In genomic region chr15:94464881-94465280, GRCm38 (mm10) we compare ENCODE assay signal across 36 mouse cellular contexts. TPM values are rescaled to one million over a fixed set of nuclear protein-coding genes. Genes with fewer than 3 reads are reported as not detected.
DNase-seq lines count a peak whose midpoint lies in the region; ATAC-seq and TF ChIP-seq lines count a peak whose summit lies in the region.
"Had no signal": no experiment of that assay in that cellular context is flagged by ENCODE, and none has a peak within 500 bp of the region (broad histone marks: within the 10 kb centered on the region; RNA-seq: fewer than 3 reads in every experiment).

No protein-coding gene starts in this region.

- no peak for ATAC-seq in hindbrain, postnatal 0 days
- ATAC-seq in hindbrain, embryonic 16.5 days: no peak
- ATAC-seq in midbrain, embryonic 14.5 days (ENCODE audit: low FRiP score, low TSS enrichment): no peak
- ATAC-seq: CD4-positive, CD25-positive, alpha-beta regulatory T cell, adult 4 months; intestine, embryonic 15.5 days; liver, embryonic 12.5 days; liver, postnatal 0 days; lung, postnatal 0 days had no signal

- peak; percentile 13 for DNase-seq in hindbrain, postnatal 0 days (ENCODE audit: low spot score)
- no peak for DNase-seq in testis, postnatal 10 days (ENCODE audit: low spot score)
- DNase-seq in midbrain, embryonic 14.5 days: peak; percentile 57
- peak; percentile 21 for DNase-seq in retina, postnatal 7 days (ENCODE audit: low read depth, low spot score)
- DNase-seq in urinary bladder, postnatal 4 days (ENCODE audit: low spot score in 2 of 2): no peak
- no peak for DNase-seq in heart, postnatal 36 days
- DNase-seq: adrenal gland, postnatal 25 days; cerebellum, adult 9-10 months; cerebellum, postnatal 36 days; embryo, embryonic 11 days; gastrocnemius, adult 2 months; gastrocnemius, postnatal 36 days; heart, adult 2 months; kidney, adult 2 months; kidney, postnatal 36 days; layer of hippocampus, postnatal 36 days; left cerebral cortex, postnatal 4 days; liver, postnatal 0 days; right cerebral cortex, adult 18-20 months; right cerebral cortex, postnatal 4 days; thymus, postnatal 4 days had no signal

- WGBS in hindbrain, postnatal 0 days: 57% methylated on average over 14 of the region's 14 CpGs
- WGBS in hindbrain, embryonic 16.5 days: 73% methylated on average over 14 of the region's 14 CpGs
- WGBS in midbrain, embryonic 14.5 days: 42% methylated on average over 14 of the region's 14 CpGs

- H3K27ac ChIP-seq in hindbrain, postnatal 0 days: peak overlapping the region; percentile 7; the same call in 1 of the 2 replicates
- H3K27ac ChIP-seq in hindbrain, embryonic 16.5 days (ENCODE audit: low read depth, low read length): no peak overlapping the region
- H3K27ac ChIP-seq in testis, adult 2 months (ENCODE audit: control insufficient read depth, insufficient read depth, low read depth, low read length): no peak overlapping the region
- H3K27ac ChIP-seq in midbrain, embryonic 14.5 days (replicated peaks; ENCODE audit: low read depth, low read length): 0 out of 2 replicates have a peak overlapping the region, but pooled peaks have one; percentile 37
- H3K27ac ChIP-seq: embryonic facial prominence, embryonic 12.5 days; forebrain, embryonic 12.5 days; gastrocnemius, adult 2 months; heart, adult 2 months; hindbrain, embryonic 15.5 days; intestine, embryonic 15.5 days; liver, embryonic 12.5 days; macrophage; neural tube, embryonic 12.5 days; stomach, postnatal 0 days had no signal

- H3K9ac ChIP-seq in hindbrain, postnatal 0 days (replicated peaks; ENCODE audit: low read length): no peak overlapping the region
- H3K9ac ChIP-seq in hindbrain, embryonic 16.5 days (ENCODE audit: low read depth, low read length): no peak overlapping the region
- no peak overlapping the region for H3K9ac ChIP-seq in midbrain, embryonic 14.5 days (replicated peaks; ENCODE audit: low read length)
- H3K9ac ChIP-seq: embryonic facial prominence, embryonic 12.5 days; forebrain, embryonic 12.5 days; heart, embryonic 12.5 days; hindbrain, embryonic 15.5 days; intestine, embryonic 15.5 days; liver, embryonic 12.5 days; liver, postnatal 0 days; neural tube, embryonic 12.5 days had no signal

- no peak for TF ChIP-seq CTCF in hindbrain, postnatal 0 days (IDR thresholded peaks at IDR 0.05; ENCODE audit: low read depth)
- TF ChIP-seq CTCF in testis, adult 2 months (IDR thresholded peaks at IDR 0.05; ENCODE audit: control insufficient read depth, insufficient read depth, insufficient replicate concordance, low read depth, low read length): no peak

- H3K4me3 ChIP-seq in hindbrain, postnatal 0 days (ENCODE audit: low read length): no peak overlapping the region
- H3K4me3 ChIP-seq in hindbrain, embryonic 16.5 days (ENCODE audit: low read length): no peak overlapping the region
- peak overlapping the region; percentile 68 for H3K4me3 ChIP-seq in testis, adult 2 months (ENCODE audit: control insufficient read depth, low read depth, low read length)
- H3K4me3 ChIP-seq in midbrain, embryonic 14.5 days (replicated peaks; ENCODE audit: low read depth, low read length): no peak overlapping the region
- H3K4me3 ChIP-seq: embryonic facial prominence, embryonic 12.5 days; forebrain, embryonic 12.5 days; gastrocnemius, adult 2 months; heart, adult 2 months; heart, embryonic 12.5 days; hindbrain, embryonic 15.5 days; intestine, embryonic 15.5 days; liver, embryonic 12.5 days; neural tube, embryonic 12.5 days had no signal

- no peak for TF ChIP-seq POLR2A in testis, adult 2 months (IDR thresholded peaks at IDR 0.05; ENCODE audit: control insufficient read depth, low read depth, low read length)

- no peaks in the 10 kb centered on the region for H3K27me3 ChIP-seq in hindbrain, postnatal 0 days (ENCODE audit: insufficient read depth, low read length)
- H3K27me3 ChIP-seq in hindbrain, embryonic 16.5 days (replicated peaks; ENCODE audit: control insufficient read depth, insufficient read depth, low read length): no peaks in the 10 kb centered on the region
- H3K27me3 ChIP-seq in testis, adult 2 months (ENCODE audit: control insufficient read depth, insufficient read depth, low read length): no peaks in the 10 kb centered on the region
- H3K27me3 ChIP-seq in midbrain, embryonic 14.5 days (ENCODE audit: control insufficient read depth, insufficient read depth, low read length): no peaks in the 10 kb centered on the region
- H3K27me3 ChIP-seq: embryonic facial prominence, embryonic 12.5 days; forebrain, embryonic 12.5 days; heart, embryonic 12.5 days; hindbrain, embryonic 15.5 days; intestine, embryonic 15.5 days; liver, embryonic 12.5 days; neural tube, embryonic 12.5 days had no signal

- intact Hi-C loops in heart, postnatal 36 days (cut with DNase I): loop anchor here (5.0 kb wide), 1 partner anchor 198 kb away; no protein-coding TSS in a partner anchor

- H3K4me2 ChIP-seq in hindbrain, postnatal 0 days (ENCODE audit: low read depth, low read length): 0 out of 2 replicates have a peak overlapping the region, but pooled peaks have one; percentile 10
- no peak overlapping the region for H3K4me2 ChIP-seq in hindbrain, embryonic 16.5 days (ENCODE audit: low read length)
- H3K4me2 ChIP-seq in midbrain, embryonic 14.5 days (ENCODE audit: low read length): peak overlapping the region; percentile 23
- H3K4me2 ChIP-seq: embryonic facial prominence, embryonic 12.5 days; forebrain, embryonic 12.5 days; heart, embryonic 12.5 days; hindbrain, embryonic 15.5 days; intestine, embryonic 15.5 days; liver, embryonic 12.5 days; neural tube, embryonic 12.5 days had no signal

- H3K4me1 ChIP-seq in hindbrain, postnatal 0 days (ENCODE audit: insufficient read depth, low read length): no peaks in the 10 kb centered on the region
- no peaks in the 10 kb centered on the region for H3K4me1 ChIP-seq in hindbrain, embryonic 16.5 days (ENCODE audit: control insufficient read depth, insufficient read depth, low read depth, low read length)
- H3K4me1 ChIP-seq in testis, adult 2 months (ENCODE audit: control insufficient read depth, insufficient read depth, low read length): peaks cover 6% of the 10 kb centered on the region
- no peaks in the 10 kb centered on the region for H3K4me1 ChIP-seq in midbrain, embryonic 14.5 days (ENCODE audit: control insufficient read depth, insufficient read depth, low read length)
- H3K4me1 ChIP-seq: heart, embryonic 12.5 days; hindbrain, embryonic 15.5 days; intestine, embryonic 15.5 days; liver, embryonic 12.5 days; neural tube, embryonic 12.5 days had no signal

- no peaks in the 10 kb centered on the region for H3K36me3 ChIP-seq in hindbrain, postnatal 0 days (ENCODE audit: insufficient read depth, low read length)
- no peaks in the 10 kb centered on the region for H3K36me3 ChIP-seq in hindbrain, embryonic 16.5 days (ENCODE audit: control insufficient read depth, insufficient read depth, low read length)
- no peaks in the 10 kb centered on the region for H3K36me3 ChIP-seq in testis, adult 2 months (ENCODE audit: control insufficient read depth, insufficient read depth, low read length)
- H3K36me3 ChIP-seq in midbrain, embryonic 14.5 days (ENCODE audit: control insufficient read depth, insufficient read depth, low read length): no peaks in the 10 kb centered on the region
- H3K36me3 ChIP-seq: embryonic facial prominence, embryonic 12.5 days; forebrain, embryonic 12.5 days; heart, embryonic 12.5 days; hindbrain, embryonic 15.5 days; intestine, embryonic 15.5 days; liver, embryonic 12.5 days; neural tube, embryonic 12.5 days had no signal

- H3K9me3 ChIP-seq in hindbrain, postnatal 0 days (ENCODE audit: low read length): no peaks in the 10 kb centered on the region
- H3K9me3 ChIP-seq in hindbrain, embryonic 16.5 days (ENCODE audit: control insufficient read depth, low read length): no peaks in the 10 kb centered on the region
- no peaks in the 10 kb centered on the region for H3K9me3 ChIP-seq in midbrain, embryonic 14.5 days (ENCODE audit: control insufficient read depth, low read length)
- H3K9me3 ChIP-seq: embryonic facial prominence, embryonic 12.5 days; forebrain, embryonic 12.5 days; heart, embryonic 12.5 days; hindbrain, embryonic 15.5 days; intestine, embryonic 15.5 days; liver, embryonic 12.5 days; neural tube, embryonic 12.5 days had no signal

RNA-seq across cellular contexts. Expression of gene Adamts20, which starts 0.3 kb away (rescaled TPM):
- total RNA-seq in hindbrain, postnatal 0 days (2014; rRNA removed): 8.0 and 10.6 TPM in 2 replicates
- polyA plus RNA-seq in hindbrain, postnatal 0 days (2015; fragmentation: Nextera tagmentation; extraction: Ambion mirVana): 3.2 and 3.4 TPM in 2 replicates
- 2.8 and 3.4 TPM in 2 replicates for polyA plus RNA-seq in hindbrain, embryonic 16.5 days (2015; fragmentation: Nextera tagmentation; extraction: Ambion mirVana)
- polyA plus RNA-seq in testis, adult 2 months (2012; rRNA removed): 1.4 and 1.5 TPM in 2 replicates
- 2.6 and 3.5 TPM in 2 replicates for polyA plus RNA-seq in midbrain, embryonic 14.5 days (2014; fragmentation: Nextera tagmentation; extraction: Ambion mirVana)
- under 1 TPM; 0.11 TPM for total RNA-seq in heart, postnatal 36 days (2021)
- total RNA-seq: hematopoietic stem cell, adult 5-6 weeks; megakaryocyte-erythroid progenitor cell, adult 5-6 weeks had no signal
- polyA plus RNA-seq: CD4-positive, CD25-positive, alpha-beta regulatory T cell, adult 4 months; liver, postnatal 0 days; macrophage had no signal

Comparison
In these comparisons a context has a peak if more than half of its experiments do, and no peak if none do; other contexts are left out.
1. H3K27ac ChIP-seq: peak in hindbrain, postnatal 0 days (single experiment) and midbrain, embryonic 14.5 days (single experiment); none in hindbrain, embryonic 16.5 days (single experiment) and testis, adult 2 months (single experiment).
2. DNase-seq: peak in hindbrain, postnatal 0 days (single experiment), midbrain, embryonic 14.5 days (single experiment) and retina, postnatal 7 days (single experiment); none in testis, postnatal 10 days (single experiment), urinary bladder, postnatal 4 days (0 of 2) and heart, postnatal 36 days (0 of 2).